Mouse (Mus musculus) hindbrain, embryonic 10.5 days (tissue): ENCODE data around the gene Ankrd33b. TPM values are rescaled to one million over a fixed set of nuclear protein-coding genes. Genes with fewer than 3 reads are reported as not detected.

Experiments used
- DNase-seq: peaks from one replicate; pipeline ENCODE4 v3.0.0-alpha.2; 2017; ENCODE audit warnings: low spot score
- H3K27ac ChIP-seq: fragments of 300-500 bp; sonication (generic); 2 replicates; pipeline ENCODE4 v1.5.1; 2016; ENCODE audit warnings: mild to moderate bottlenecking, moderate library complexity
- H3K27me3 ChIP-seq: fragments of 300-500 bp; sonication (generic); 2 replicates; pipeline ENCODE4 v1.6.1; 2016; ENCODE audit warnings: mild to moderate bottlenecking; ENCODE audit not compliant: poor library complexity, insufficient read depth, severe bottlenecking
- H3K36me3 ChIP-seq: fragments of 300-500 bp; sonication (generic); 2 replicates; pipeline ENCODE4 v1.6.1; 2016; ENCODE audit warnings: mild to moderate bottlenecking, moderate library complexity
- H3K4me1 ChIP-seq: fragments of 300-500 bp; sonication (generic); replicated peaks from 2 replicates; pipeline ENCODE4 v1.6.1; 2016; ENCODE audit warnings: mild to moderate bottlenecking
- H3K4me3 ChIP-seq: fragments of 300-500 bp; sonication (generic); 2 replicates; pipeline ENCODE4 v1.5.1; 2016; ENCODE audit warnings: mild to moderate bottlenecking, moderate library complexity
- H3K9me3 ChIP-seq: fragments of 300-500 bp; sonication (generic); 2 replicates; pipeline ENCODE4 v1.6.1; 2016; ENCODE audit warnings: mild to moderate bottlenecking, moderate library complexity
- WGBS: fragments of 180-500 bp; shearing (Covaris S2); methylation state at CpG from one replicate; pipeline ENCODE4 v1.1.7; 2016; 5-methylcytosine and 5-hydroxymethylcytosine counted together
- polyA plus RNA-seq: library from polyadenylated mRNA; unstranded; fragments of >200 nt; fragmentation: Nextera tagmentation; extraction: Ambion mirVana; gene quantifications from 2 replicates; pipeline ENCODE4 v1.2.1, GENCODE M21; 2016

Gene Ankrd33b
- polyA plus RNA-seq, 1 experiment from 2014 or later = 0.39 TPM

GRCm38 (mm10) chr15:31245934-31246333, 121.6 kb downstream of the Ankrd33b start:
- no peak overlapping the region for H3K27ac ChIP-seq
- 74% methylated on average over 9 of the region's 9 CpGs for WGBS
- H3K4me1 ChIP-seq = peaks cover 25% of the 10 kb centered on the region
- peaks cover 8% of the 10 kb centered on the region for H3K36me3 ChIP-seq
- DNase-seq = no peak
- H3K27me3 ChIP-seq = no peaks in the 10 kb centered on the region
- no peaks in the 10 kb centered on the region; the same call in 1 of the 2 replicates for H3K9me3 ChIP-seq
- H3K4me3 ChIP-seq = no peak overlapping the region

- Histone ChIP-seq H3K4me1 (peaks cover 18% of the 10 kb centered on the region), H3K4me3 (no peak overlapping the region), H3K27ac (no peak overlapping the region), H3K9me3 (no peaks in the 10 kb centered on the region; the same call in 1 of the 2 replicates), H3K36me3 (peaks cover 10% of the 10 kb centered on the region), H3K27me3 (no peaks in the 10 kb centered on the region)
- 96% methylated on average over 17 of the region's 17 CpGs for WGBS
- no peak for DNase-seq
Observed at GRCm38 (mm10) chr15:31244696-31245445, 122.7 kb downstream of the Ankrd33b start.

GRCm38 (mm10) chr15:31243260-31243659, 124.3 kb downstream of the Ankrd33b start:
- Histone ChIP-seq H3K4me3 (no peak overlapping the region), H3K27ac (no peak overlapping the region), H3K27me3 (no peaks in the 10 kb centered on the region), H3K4me1 (peaks cover 14% of the 10 kb centered on the region), H3K9me3 (no peaks in the 10 kb centered on the region; the same call in 1 of the 2 replicates), H3K36me3 (peaks cover 10% of the 10 kb centered on the region)
- no peak for DNase-seq
- 91% methylated on average over 10 of the region's 10 CpGs for WGBS

Other genes with a start within 250 kb of the Ankrd33b start
- gene Dap, start 143.4 kb downstream of the Ankrd33b start, polyA plus RNA-seq = 38.3 and 41.9 TPM in 2 replicates
- 3.4 and 4.5 TPM in 2 replicates for gene Ropn1l, start 86.0 kb upstream of the Ankrd33b start, polyA plus RNA-seq
- 34.5 and 39.9 TPM in 2 replicates for gene March6, start 163.3 kb upstream of the Ankrd33b start, polyA plus RNA-seq
- gene Cmbl, start 197.7 kb upstream of the Ankrd33b start, polyA plus RNA-seq = 1.6 and 2.0 TPM in 2 replicates
- 698 and 751 TPM in 2 replicates for gene Cct5, start 234.1 kb upstream of the Ankrd33b start, polyA plus RNA-seq
- 13.1 and 15.5 TPM in 2 replicates for gene Fam173b, start 234.1 kb upstream of the Ankrd33b start, polyA plus RNA-seq